Mouse (Mus musculus): ENCODE measurements around the gene Pold1. TPM values are rescaled to one million over a fixed set of nuclear protein-coding genes. Genes with fewer than 3 reads are reported as not detected.

Pold1 gene
- total RNA-seq, 2 experiments from 2014 or later, result 36.1 to 39.4 TPM

DNA sequence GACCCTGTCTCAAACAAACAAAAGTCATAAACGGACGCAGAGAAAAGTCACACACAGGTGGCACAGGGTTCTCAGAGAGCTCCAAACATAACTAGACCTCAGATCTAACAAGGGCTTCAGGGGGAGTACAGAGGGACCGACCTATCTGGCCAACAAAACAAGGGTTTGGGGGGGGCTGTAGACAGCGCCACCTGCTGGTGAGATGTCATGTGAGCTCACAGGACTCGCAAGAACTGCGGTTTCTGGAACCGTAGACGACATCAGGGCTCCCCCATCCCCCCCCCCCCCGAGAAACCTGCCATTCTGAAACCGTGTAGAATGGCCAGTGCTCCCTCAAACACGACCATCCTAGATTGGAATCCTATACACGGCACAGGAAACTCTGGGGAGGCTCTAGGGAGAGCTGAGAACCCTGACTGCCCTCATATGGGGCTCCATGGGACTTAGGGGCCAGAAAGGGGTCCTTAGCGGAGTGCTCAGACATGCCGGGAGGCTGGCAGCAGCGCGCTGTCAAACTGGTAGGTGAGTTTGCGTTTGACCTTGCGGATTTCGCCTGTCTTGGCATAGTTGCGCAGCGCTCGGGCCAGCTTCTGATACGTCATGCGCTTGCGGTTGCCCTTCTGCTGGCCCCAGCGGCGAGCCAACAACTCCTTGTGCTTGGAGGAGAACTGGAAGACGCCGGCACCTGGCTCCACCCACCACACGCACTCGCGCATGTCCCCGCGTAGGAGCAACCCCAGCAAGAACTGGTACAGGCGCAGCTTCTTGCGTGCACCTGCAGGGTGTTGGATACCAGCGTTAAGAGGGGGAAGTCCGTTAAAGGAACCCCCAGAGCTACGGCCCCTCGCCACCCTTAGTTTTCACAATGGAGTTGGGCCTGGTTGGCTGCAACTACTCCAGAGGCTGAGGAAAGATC lies 20.9 kb downstream of the Pold1 start:
- ATAC-seq (ENCODE audit: poor library complexity, severe bottlenecking), result peak; percentile 93

GRCm38 (mm10) chr7:44526414-44527154 lies 22.1 kb downstream of the Pold1 start:
- no peak for ATAC-seq (ENCODE audit: poor library complexity, severe bottlenecking)

DNA sequence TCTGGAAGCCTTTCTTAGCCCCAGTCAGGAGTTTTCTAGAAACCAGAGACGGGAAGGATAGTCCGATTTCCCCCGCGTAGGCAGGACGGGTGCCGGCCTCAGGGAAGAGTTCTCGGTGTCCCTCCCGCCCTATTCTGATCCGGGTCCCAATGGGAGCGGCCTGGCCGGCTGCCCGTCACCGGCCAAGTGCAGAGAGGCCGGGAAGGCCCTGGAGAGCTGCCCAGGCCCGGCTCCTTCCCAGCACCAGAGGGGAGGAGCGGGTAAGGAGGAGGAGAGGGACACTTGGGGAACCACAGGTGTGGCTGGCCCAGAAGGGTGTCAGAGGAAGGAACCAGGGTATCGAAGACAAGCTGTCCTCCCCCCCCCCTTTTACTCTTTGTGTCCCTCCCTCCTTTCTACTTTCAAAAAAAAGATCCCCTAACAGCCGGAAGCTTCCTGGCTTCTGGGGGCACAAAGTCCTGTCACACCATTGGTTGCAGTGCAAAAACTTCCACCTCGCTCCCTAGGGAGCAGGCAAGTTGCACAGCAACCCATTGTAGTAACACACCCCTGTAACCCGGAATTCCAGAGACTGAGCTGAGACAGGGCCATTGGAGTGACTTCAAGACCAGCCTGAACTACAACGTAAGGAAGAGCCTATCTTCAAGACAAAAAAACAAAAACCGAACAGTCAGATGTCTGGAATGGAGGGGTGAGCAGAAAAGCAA lies 23.4 kb downstream of the Pold1 start:
- ATAC-seq (ENCODE audit: poor library complexity, severe bottlenecking), result no peak

DNA sequence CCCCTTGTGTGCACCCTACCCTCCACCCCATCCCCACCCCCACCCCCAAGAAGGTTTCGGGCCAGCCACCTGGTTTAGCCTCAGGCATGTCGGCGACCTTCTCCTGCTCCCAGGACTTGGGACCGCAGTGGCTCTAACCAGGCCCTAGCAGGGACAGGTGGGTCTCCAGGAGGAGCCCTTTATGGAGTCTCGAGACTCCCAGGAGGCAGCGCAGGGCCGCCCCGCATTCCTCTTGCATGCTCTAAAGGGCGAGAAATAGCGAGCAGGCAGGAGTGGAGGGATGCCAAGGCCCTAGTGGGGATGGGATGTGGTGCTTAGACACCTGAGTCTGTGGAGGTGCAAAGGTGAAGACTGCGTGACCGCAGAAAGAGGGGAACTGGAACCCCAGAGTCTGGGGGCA lies 24.1 kb downstream of the Pold1 start, which contains the start of gene Mybpc2:
Mybpc2 (minus strand) TSS at position 155 of the 400 bp plus-strand sequence.
- ATAC-seq (ENCODE audit: poor library complexity, severe bottlenecking), result no peak

- ATAC-seq (ENCODE audit: poor library complexity, severe bottlenecking), result no peak
These were observed 25.6 kb downstream of the Pold1 start for GRCm38 (mm10) chr7:44523056-44523455.

- ATAC-seq (ENCODE audit: poor library complexity, severe bottlenecking), result peak; percentile 59
These were observed 26.9 kb downstream of the Pold1 start for GRCm38 (mm10) chr7:44521710-44522109.

DNA sequence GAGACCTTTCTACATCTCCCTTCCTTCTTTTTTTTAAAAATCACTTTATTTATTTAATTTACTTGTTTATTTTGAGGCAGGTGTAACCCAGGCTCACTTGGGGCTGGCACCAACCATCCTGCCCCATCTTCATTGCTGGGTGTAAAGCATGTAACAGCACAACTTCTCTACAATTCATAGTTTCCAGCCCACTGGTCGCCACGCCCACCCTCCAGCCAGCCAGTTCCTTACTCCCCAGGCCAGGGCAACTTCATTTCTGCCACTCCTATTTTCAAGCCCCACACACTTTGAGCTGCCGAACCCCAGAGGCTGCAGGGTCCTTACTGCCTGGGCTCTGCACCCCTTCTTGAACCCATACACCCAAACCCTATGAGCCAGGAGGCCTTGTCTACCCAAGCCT lies 27.7 kb downstream of the Pold1 start:
- no peak for ATAC-seq (ENCODE audit: poor library complexity, severe bottlenecking)

GRCm38 (mm10) chr7:44519240-44519913 lies 29.3 kb downstream of the Pold1 start:
- ATAC-seq (ENCODE audit: poor library complexity, severe bottlenecking), result no peak

DNA sequence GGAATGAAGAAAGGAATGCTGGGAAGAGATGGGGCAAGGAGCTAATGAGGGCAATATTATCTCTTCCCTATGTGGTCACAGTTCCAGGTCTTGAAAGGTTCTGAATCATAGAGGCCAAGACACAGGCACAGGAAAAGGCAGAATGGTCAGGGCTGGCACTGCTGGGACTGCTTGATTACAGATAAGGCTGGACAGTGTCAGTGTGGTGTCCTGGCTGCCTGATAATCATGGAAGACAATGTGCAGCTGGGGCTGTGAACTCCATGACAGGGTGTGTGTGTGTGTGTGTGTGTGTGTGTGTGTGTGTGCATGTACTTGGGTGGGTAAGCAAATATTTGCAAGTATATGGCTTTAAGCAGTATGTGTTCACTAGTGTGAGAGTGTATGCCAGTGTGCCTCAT lies 41.2 kb downstream of the Pold1 start:
- no peak for ATAC-seq (ENCODE audit: poor library complexity, severe bottlenecking)

DNA sequence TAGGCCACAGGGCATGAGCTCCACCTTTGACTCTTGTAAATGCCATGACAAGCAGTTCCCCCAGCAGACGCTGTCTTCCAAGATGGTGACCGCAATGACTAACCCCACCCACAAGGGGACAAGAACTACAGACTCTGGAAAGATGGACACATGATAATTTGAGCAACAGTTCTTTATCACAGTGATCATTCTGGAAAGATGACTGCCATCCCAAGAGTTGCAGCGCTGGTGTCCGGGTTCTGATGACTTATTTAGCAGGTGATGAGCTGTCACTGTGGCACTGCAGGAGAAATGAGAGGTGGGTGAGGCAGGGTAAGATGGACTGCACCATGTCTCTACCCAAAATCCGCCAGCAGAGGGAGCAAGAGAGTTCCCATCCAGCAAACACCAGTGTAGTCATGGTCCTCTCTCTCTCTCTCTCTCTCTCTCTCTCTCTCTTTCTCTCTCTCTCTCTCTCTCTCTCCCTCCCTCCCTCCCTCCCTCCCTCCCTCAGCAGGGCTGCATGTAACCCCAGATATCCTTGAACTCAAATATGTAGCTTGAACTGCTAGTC lies 47.0 kb downstream of the Pold1 start:
- peak; percentile 86 for ATAC-seq (ENCODE audit: poor library complexity, severe bottlenecking)

GRCm38 (mm10) chr7:44500046-44500445 lies 48.6 kb downstream of the Pold1 start:
- ATAC-seq (ENCODE audit: poor library complexity, severe bottlenecking), result no peak

DNA sequence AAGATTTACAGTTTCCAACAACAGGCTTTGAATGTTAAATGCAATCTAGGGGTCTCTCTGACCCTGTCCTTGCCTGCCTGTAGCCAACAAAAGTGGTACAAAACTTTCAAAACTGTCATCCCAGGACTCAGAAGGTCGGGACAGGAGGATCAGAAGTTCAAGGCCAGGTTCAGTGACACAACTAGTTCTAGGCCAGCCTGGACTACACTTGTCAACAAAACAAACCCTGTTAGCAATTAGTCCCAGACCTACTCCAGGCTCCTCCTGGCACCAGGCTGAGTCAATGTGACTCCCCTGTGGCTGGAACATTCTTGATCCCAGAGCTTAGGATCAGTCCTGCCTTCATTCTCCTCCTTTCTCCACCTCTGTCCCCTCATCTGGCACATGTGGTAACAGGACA lies 49.7 kb downstream of the Pold1 start:
- no peak for ATAC-seq (ENCODE audit: poor library complexity, severe bottlenecking)

GRCm38 (mm10) chr7:44497361-44498055 lies 51.1 kb downstream of the Pold1 start:
- ATAC-seq (ENCODE audit: poor library complexity, severe bottlenecking), result no peak

DNA sequence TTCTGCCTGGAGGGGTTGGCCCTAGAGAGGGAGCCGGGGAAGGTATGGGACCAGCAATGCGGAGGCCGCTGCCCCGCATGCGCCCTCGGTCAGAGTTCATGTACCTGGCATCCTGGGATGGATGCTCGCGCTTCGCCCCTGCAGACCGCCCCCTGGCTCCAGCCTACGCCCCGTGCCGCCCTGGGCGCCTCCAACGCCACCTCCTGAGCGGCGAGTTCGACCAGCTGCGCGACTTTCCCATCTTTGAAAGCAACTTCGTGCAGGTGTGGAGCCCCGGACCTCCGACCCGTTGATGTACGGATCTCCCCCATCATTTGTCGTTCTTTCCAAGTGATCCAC lies 51.9 kb downstream of the Pold1 start:
- ATAC-seq (ENCODE audit: poor library complexity, severe bottlenecking), result no peak

DNA sequence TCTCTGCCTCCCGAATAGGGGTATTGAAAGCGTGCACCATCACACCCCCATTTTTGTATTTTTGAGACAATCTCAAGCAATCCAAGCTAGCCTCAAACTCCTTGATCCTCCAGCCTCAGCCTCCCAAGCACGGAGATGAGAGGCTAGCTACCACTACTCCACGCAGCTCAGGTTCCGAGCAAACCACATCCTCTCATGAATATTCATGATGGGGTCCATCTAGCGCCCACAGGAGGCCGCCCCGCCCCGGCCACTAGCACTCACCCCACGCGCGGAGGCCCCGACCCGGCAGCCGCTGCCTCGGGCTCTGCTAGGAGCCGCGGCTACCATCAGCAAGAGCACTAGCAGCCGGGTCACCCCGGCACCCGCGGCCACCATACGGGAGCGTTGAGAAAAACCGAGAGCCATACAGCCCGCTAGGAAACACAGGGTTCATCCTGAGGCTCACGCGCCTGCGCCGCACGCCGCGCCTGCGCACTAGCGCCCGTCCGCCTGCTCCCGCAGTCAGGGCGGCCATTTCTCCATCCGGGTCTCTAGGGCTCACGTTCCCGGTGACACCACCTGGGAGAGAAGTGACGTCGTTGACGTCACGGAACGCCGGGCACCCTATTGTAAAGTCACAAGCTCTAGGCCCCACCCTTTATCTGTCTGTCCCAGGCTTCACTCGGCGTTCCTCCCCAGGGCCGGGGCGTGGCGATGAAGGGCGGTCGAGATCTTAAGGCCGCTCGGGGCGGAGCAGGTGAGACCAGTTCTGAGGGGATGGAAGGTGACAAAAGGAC lies 52.5 kb downstream of the Pold1 start, which contains the start of the genes Emc10 and Fam71e1:
Emc10 (minus strand) TSS at position 538 of the 779 bp plus-strand sequence.
Fam71e1 (plus strand) TSS at position 590 of the 779 bp plus-strand sequence.
- peak; percentile 95 for ATAC-seq (ENCODE audit: poor library complexity, severe bottlenecking)

DNA sequence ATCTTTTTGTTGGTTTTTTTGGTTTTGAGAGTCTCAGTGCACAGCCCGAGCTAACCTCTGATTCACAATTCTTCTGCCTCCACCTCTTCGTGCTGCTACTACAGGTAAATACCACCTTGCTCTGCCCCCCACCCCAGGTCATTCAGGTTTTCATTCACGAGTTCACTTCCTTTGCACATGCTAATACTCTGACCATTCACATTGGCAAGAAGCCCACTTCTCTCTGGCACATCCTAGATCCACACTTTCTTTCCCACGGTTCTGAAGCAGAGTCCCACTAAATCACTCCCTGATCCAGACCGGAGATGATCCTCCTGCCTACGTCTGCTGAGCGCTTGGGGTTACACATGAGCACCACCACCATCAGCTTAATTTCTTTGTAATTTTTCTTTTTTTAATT lies 53.6 kb downstream of the Pold1 start:
- ATAC-seq (ENCODE audit: poor library complexity, severe bottlenecking), result no peak

DNA sequence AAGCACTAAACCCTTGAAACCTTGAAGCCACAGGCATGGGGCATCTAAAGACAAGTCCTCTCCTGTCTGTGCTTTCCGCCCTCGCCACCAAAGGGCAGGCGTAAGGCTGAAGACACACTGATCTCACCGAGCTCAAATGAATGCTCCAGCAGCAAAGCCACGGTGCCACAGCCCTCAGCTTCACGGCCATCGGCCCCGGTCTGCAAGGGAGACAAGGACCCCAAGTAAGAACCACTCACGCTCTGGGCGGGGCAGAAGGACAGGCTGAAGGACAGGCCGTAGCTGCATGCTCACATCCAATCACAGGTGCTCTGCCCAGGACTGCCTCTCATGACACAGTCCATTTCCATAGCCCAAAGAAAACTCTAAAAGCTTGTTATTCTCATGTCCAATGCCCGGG lies 54.0 kb downstream of the Pold1 start:
- no peak for ATAC-seq (ENCODE audit: poor library complexity, severe bottlenecking)

DNA sequence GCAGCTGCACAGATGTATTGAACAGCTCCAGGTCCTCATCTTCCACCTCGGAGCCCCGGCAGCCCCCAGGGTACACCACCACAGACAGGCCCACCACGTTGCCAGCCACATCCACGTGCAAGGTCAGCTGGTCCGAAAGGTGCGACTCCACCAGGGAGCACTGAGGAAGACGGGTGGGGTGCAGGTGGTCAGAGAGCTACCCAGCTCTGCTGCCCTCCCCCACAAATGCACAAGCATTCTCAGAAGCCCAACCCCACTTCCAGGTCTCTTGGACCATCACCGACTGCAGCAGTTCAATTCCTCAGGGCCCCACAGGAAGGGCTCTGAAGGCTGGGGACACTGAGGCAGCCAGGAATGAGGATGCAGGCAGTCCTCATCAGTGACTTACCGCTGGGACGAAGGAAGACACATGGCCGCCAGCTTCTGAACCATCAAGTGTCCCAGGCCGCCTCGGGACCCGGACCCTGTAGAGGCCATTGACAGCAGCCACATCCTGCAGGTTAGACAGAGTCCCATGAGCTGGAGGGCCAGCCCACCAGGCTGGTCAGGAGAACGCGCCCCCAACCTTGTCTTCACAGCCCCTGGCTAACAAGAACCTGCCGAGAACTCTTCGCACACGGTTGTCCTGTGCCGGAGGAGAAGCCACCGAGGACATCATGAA lies 56.4 kb downstream of the Pold1 start:
- no peak for ATAC-seq (ENCODE audit: poor library complexity, severe bottlenecking)
